Mouse (Mus musculus): Measurements from ENCODE around the gene Ppwd1.
A peak's percentile ranks its signal among the peaks of the same experiment; 100 is the strongest.
"Not testable (repeated sequence)": the region's sequence is repeated elsewhere in the genome, so short reads cannot be mapped to it uniquely, and the experiment has no call there.

Gene Ppwd1

DNA sequence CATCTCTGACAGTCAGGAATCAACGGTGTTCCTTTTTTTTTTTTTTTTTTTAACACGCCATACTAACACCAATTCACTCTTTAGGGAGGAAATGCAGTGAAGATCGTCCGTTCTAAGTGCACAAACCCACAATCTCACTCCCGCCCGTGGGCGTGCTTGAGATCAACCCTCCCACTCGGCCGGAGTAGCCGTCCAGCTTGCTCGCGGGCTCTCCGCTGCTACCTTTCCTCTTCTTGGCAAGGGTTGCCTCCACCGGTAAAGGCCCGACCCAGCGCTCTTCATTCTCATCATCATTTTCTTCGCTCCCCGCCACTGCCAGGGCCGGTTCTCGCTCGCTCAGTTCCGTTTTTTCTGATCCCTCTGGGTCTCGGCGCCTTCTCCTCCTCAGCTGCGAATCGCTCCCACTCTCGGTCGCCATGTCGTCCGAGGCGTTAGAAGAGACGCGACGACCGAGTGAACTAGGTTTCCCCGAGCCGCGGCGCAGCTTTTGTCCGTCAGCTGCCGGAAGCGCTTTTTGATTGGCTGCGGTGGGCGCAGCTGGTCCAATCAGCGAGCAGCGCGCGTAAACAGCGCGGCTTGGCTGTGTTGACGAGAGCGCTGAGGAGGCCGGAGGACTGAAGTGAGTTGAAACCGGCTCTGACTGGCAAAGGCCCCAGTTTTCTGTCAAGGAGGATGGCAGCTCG is at the start of gene Ppwd1, which contains the start of gene Cenpk:
TSS of gene Ppwd1 (minus strand) at position 460 of the 683 bp plus-strand sequence.
TSS of gene Cenpk (plus strand) at position 228 of the 683 bp plus-strand sequence.
- peak; percentile 90 for DNase-seq (ENCODE audit: low read depth, low spot score)

DNA sequence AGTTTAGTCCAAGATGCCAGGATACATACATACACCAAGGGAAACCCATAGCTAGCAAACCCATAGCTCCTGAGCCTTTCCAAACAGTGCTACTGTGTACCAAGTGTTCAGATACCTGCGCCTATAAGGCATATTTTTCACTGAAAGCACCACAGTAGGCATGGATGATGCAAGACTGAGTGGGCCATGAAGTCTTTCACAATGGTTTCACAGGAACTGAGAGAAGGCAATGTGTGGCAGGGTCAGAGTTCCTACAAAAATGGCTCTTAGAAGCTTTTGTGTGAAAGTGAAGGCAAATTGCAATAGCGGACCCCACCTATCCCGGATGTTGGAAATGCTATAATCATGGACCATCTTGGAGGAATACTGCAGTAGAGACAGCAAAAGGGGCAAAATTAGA is 30.4 kb upstream of the Ppwd1 start:
- DNase-seq (ENCODE audit: low read depth, low spot score) = no peak

DNA sequence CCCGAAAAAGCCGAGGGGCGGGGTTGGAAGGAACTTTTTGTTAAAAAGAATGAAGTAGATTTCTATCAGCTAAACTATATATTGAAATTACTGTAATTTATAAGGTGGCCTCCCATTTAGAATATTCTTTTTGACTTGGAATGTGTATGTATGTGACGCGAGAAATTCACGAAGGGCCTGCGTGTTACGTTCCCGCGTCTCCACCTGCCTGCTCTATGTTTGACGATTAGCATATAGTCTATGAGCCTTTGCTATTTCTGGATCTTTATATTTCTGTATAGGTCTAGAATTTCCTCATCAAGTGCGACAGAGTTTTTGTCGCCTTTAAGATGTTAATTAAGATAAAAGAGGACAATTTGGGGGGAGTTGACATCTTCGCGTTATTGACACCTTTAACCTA is 538 bp upstream of the Ppwd1 start:
- DNase-seq (ENCODE audit: low read depth, low spot score) = no peak

DNA sequence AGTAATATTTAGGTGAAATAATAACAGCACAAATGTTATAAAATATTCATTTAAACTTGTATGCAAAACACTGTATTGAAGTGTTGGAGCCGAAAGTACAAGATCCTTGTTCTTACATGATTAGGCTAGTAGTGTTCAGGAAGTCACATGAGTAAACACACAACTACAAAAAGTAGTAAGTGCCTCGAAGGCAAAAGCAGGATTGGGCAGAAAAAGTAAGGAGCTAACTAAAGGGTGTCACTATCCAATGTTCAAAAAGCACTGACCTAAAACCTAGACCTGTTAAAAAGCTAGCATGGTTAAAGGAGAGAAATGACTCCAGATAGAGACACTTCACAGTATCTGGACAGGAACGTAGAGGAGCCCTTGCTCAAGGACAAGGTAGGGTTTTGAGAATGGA is 1.2 kb downstream of the Ppwd1 start:
- DNase-seq (ENCODE audit: low read depth, low spot score) = no peak

DNA sequence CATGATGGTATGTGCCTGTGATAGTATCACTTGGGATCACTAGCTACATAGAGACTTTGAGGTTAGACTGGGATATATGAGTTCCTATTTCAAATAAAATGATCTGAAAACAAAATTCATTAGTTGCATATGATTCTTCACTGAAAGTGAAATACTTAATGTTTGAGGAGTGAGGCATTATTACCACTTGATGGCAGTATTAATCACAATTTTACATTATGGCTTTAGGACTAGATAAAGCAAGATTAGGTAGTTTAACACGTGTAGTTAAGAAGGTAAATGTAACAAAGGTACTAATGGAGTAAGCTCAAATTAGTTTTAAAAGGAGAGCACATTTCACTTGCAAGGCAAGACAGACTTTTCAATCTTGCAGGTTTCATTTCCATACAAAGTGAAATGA is 24.3 kb downstream of the Ppwd1 start:
- no peak for DNase-seq (ENCODE audit: low read depth, low spot score)

DNA sequence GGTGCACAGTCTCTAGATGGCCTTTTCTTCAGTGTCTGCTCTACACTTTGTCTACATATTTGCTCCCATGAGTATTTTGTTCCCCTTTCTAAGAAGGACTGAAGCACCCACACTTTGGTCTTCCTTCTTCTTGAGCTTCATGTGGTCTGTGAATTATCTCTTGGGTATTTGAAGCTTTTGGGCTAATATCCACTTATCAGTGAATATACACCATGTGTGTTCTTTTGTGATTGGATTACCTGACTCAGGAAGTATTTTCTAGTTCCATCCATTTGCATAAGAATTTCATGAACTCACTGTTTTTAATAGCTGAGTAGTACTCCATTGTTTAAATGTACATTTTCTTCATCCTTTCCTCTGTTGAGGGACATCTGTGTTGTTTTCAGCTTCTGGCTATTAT is 32.8 kb downstream of the Ppwd1 start:
- DNase-seq (ENCODE audit: low read depth, low spot score) = not testable (repeated sequence)

DNA sequence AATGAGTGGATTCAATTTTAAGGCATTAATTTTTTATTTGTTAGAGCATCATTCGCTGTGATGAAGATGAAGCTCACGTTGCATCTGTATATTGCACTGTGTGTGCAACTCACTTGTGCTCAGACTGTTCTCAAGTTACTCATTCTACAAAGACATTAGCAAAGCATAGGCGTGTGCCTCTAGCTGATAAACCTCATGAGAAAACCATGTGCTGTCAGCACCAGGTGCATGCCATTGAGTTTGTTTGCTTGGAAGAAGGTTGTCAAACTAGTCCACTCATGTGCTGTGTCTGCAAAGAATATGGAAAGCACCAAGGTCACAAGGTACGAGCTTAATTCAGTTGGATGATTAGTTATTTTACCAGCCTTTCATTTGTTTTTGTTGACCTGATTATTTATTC is 41.3 kb downstream of the Ppwd1 start:
- DNase-seq (ENCODE audit: low read depth, low spot score) = no peak

DNA sequence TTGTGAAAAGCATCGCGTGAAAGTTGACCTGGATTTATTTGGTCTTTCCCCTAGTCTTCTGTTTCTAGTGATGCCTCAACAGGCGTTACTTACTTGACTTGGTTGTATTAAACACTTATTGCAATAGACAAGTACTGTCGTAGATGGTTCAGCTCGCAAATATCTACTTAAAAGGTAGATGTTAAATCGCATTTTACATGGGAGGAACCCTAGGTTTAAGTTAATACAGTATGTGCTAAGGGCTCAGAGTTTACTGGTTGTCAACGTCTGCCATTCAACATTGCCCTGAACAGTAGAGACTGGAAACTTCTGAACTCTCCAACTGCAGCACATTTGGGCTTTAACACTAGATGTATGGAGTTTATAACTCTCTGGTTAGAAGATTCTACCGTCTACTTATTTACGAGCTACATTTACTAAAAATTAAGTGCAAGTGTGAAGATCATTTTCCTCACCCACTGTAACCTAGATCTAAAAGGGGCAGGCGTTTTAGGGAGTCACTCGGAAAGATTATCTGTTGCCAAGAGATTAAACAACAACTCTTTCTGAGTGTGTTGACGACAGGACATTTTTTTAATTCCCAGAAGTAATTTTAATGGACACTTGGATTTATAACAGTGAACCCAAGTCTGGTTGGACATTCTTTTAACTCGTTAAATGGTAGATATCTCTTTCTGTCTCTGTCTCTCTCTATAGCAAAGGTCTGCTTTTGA is 49.3 kb downstream of the Ppwd1 start:
- DNase-seq (ENCODE audit: low read depth, low spot score) = no peak

DNA sequence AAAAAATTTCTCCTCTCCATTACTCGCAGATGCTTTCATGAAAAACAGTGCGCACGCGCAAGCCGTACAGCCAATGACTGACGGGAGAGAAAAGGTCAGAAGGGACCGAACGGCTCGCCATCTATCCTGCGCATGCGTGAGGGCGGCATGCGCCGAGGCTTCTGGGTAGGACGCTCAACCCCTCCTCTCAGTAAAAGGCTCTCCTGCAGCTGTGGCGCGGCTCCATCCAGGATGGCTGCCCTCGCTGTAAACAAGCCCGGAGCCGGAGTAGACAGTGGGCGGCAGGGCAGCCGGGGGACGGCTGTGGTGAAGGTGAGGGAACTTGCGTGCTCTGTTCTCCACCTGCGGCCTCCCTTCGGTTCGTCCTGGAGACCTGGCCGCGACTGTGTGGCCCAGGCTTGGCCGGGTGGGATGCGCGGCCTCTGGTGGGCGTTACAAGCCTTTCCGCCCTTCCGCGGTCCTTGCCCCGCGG is 50.0 kb downstream of the Ppwd1 start, which contains the start of gene Trim23:
TSS of gene Trim23 (plus strand) at position 148 of the 472 bp plus-strand sequence.
- peak; percentile 97 for DNase-seq (ENCODE audit: low read depth, low spot score)

DNA sequence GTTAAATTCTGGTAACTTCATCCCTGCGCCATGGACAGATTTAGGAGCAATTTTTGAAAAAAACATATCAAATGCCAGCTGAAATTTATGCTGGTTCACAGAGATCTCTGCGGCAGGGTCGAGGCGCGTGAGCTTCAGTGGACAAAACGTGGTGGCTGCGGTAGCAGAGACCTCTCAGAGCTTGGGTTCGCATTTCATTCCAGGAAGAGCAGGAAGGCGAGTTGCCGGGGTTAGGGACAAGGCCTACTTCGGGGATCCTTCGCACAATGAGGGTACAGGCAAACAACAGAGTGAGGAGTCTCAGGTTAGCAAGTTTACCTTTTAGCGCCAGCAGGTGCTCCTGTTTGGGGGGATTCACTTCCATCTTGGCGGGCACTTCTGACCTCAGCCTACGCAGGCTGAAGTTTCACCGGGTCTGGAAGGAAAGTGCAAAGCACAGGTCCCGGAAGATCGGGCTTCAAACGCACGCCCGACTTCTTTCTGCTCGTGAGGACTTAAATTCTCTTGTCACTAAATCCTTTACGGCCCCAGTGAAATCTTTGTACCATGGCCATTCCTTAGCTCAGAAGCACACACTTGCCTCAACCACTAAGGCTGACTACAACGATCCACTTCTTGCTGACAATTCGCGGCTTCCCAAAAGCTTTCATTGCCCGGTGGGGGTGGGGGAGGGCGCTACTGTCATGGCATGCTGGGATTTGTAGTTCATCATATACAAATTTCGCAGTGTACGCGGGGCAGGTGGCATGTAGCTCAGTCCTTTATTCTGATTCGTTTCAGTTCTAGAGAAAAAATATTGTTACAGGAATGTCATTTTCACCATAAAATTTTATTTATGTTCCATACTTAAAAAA is 50.6 kb downstream of the Ppwd1 start, which contains the start of gene Trappc13:
TSS of gene Trappc13 (minus strand) at position 674 of the 854 bp plus-strand sequence.
- DNase-seq (ENCODE audit: low read depth, low spot score) = no peak

DNA sequence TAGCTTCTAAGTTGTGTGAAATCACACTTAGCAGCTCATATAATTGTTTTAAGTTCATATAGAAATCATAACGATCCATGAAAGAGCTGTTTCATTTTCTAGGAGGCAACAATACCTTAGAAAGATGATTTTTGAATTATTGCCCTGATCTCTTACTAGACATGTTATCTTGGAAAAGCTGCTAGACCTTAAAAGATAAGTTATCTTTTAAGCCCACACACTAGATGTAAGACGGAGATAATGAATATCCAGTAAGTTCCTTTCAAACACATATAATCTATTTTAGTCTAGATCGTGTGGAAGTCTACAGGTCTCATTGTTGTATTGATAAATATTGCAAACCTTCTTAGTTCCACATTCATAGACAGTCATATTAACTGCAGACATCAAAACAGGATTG is 51.8 kb downstream of the Ppwd1 start:
- DNase-seq (ENCODE audit: low read depth, low spot score) = no peak

DNA sequence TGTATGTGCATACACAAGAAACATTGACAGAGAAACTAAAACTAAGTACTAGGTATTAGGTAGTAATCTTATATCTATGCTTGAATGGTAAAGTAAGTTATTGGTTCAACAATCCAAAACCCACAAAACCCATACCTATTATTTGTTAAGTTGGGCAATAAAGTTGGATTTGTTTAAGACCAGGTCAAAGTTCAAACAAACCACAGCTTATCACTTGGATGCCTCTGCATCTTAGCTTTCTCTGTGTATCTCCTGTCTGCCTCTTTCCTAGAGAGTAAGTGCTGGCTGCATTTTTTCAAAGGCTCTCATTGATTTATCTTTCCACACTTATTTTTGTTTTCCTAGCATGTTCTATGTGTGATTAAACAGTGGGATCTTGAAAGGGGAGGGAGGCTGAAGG is 56.1 kb downstream of the Ppwd1 start:
- no peak for DNase-seq (ENCODE audit: low read depth, low spot score)

DNA sequence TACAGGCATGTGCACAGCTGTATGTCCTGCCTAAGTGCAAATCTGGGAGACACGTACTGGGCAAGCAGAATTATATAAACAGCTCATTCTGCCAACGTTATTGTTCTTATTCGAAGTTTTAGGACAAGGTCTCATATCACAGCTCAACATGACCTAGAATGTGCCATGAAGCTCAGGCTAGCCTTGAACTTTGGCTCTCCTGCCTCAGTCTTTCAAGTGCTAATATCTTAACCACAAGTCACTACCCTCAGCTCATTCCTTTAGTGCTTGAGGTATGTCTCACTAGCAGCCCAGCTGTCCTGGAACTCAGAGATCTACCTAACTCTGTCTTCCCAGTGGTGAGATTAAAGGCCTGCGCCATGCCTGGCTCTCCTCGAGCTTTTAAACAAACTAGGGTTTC is 56.9 kb downstream of the Ppwd1 start:
- DNase-seq (ENCODE audit: low read depth, low spot score) = no peak

DNA sequence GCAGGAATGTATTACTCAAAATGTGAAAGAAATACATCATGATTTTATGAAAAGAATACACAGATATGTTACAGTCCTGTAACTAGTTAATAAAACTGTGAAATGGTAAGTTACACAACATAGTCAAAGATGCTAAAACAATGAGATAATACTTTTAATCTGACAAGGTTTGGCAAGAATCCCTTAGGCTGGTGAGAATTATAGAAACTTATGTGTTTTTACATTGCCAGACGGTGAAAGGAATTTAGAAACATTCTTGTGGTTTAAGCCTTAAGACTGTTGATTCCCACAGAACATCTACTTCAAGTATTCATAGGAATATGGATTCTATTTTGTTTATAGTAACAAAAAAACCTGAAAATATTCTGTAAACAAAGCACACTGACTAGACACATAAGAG is 73.0 kb downstream of the Ppwd1 start:
- DNase-seq (ENCODE audit: low read depth, low spot score) = no peak

Measured in retina, adult 2 months (tissue).